Mouse (Mus musculus): ENCODE results near the gene Panx1.
A peak's percentile ranks its signal among the peaks of the same experiment; 100 is the strongest.

Gene Panx1

DNA sequence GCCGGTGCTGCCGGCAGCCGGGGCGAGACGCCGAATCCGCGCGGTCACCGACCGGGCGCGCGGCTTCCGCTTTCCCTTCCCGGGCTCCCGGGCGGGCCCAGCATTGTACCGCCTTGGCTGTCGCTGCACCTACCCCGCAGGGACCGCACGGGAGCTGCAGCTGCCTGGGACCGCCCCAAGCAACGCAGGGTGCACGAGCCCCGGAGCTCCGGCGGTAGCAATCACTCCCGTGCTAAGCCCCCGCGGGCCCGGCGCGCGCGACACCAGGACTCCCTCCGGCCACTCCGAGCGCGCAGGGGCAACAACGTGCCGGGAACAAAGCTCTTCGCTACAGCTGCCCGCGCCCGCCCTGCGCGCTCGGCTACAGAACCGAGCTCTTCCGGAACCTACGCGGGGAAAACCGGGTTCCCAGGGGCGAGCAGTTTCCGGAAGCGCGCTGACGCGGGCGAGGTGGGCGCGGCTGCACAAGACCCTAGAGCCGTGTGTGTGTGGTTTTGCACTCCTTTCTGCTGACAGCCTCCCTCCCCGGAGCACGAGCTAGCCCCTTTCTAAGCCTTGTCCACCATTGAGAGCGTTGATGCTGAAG is at the start of gene Panx1:
Panx1 (minus strand) TSS at position 395 of the 586 bp plus-strand sequence.
- DNase-seq (ENCODE audit: low read depth, low spot score): peak; percentile 84

DNA sequence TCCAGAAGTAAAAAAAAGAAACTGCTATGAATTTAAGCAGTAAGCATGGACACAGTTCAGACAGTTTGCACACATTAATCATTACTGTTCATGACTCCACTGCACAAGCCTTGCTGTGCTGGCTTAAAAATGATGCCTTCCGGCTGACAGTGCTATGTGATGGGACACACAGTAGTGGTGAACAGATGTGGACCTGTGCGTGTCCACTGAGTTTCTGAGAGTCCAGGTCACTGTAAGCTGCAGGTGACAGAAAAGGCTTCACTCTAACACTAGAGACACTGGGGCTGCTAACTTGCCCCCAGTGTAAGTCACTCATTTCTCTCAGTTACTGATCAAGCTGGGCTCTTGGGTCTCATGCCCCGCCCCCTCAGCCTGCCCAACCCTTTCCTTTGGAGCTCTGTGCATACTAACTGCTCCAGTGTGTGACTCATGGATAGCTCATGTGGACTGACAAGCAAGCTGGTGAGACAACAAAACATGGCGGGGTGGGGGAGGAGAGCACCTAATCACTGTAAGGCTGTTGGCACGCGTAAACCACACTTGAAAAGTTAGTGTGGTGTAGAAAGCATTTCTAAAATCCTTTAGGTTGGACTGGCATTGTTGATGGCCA is 23.5 kb upstream of the Panx1 start:
- peak; percentile 83 for DNase-seq (ENCODE audit: low read depth, low spot score)

DNA sequence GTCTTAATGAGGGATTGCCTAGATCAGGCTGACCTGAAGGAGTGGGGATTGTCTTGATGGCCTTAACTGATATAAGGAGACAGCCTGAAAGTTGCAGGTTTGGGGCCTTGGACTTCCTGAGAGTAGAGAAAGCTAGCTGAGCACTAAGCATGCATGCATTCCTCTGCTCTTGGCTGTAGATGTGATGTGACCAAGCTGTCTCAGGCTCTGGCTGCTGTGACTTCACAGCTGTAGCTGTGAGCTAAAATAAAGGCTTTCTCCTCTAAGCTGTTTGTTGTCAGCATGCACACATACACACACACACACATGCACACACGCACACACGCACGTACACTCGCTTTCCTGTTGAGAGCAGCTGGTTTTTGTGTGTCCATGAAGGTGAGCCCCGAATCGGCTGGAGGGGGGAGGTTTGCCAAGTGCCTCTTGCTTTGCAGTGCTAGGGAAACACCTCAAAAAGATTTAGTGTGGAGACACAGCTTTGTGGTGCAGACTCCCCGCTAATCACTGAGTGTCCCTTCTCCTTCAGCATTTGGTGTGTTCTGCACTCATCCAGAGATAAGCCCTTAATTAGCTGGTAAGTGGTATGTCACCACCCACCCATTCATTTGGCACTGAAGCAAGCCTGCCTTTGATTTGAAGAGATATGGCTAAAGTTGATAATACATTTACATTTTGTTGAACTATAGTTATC is 22.9 kb upstream of the Panx1 start:
- DNase-seq (ENCODE audit: low read depth, low spot score): peak; percentile 56

DNA sequence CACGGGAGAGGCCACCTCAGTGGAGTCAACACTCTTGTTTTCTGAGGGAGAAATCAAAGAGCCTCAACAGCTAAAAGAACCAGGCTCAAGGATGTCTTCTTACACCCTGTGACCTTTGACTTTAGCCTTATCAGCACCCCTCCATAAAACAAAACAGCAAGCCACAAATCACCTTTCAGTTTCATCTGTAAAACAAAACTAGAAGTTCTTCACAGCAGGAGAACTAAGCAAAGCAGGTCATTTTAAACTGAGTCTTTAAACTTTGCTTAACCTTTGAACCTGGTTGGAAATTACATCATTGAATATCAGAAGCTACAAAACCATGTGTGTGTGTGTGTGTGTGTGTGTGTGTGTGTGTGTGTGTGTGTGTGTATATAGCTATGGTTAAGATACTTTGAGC is 18.9 kb upstream of the Panx1 start:
- DNase-seq (ENCODE audit: low read depth, low spot score): no peak

DNA sequence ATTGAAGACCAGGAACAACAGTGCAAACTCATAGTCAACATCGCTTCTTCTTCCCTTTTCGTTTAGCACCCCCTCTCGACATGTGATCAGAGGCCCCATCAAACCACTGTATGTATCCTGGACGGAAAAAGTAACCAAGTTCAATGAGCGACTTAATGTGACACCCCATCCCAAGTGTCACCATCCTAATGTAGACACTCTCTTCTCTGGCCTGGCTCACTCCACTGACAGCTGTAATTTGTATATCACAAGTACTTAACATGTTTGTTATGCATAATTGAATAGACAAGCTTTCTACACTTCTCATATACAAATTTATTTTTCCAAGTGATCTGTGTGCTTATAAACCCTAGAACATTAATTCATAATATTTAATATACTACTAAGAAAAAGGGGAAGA is 15.6 kb upstream of the Panx1 start:
- no peak for DNase-seq (ENCODE audit: low read depth, low spot score)

- no peak for DNase-seq (ENCODE audit: low read depth, low spot score)
Observed at GRCm38 (mm10) chr9:15060026-15060425, 14.7 kb upstream of the Panx1 start.

DNA sequence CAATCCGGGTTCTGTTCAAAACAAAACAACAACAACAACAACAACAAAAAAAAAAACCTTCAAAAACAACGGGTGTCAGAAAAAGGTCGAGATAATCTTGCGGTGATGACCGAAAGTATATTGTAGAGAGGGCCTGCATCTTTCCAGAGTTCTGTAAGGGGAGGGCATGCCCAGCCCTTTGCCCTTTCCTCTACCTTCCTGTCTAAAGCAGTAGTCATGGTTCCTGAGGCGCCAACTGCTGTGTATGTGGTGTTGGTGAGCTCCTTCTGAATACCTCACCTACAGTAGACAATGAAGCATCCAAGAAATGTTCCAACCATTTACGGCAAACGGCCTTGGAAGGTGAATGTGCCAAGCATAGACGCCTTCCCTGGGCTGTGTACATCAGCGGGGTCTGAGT is 462 bp upstream of the Panx1 start:
- no peak for DNase-seq (ENCODE audit: low read depth, low spot score)

DNA sequence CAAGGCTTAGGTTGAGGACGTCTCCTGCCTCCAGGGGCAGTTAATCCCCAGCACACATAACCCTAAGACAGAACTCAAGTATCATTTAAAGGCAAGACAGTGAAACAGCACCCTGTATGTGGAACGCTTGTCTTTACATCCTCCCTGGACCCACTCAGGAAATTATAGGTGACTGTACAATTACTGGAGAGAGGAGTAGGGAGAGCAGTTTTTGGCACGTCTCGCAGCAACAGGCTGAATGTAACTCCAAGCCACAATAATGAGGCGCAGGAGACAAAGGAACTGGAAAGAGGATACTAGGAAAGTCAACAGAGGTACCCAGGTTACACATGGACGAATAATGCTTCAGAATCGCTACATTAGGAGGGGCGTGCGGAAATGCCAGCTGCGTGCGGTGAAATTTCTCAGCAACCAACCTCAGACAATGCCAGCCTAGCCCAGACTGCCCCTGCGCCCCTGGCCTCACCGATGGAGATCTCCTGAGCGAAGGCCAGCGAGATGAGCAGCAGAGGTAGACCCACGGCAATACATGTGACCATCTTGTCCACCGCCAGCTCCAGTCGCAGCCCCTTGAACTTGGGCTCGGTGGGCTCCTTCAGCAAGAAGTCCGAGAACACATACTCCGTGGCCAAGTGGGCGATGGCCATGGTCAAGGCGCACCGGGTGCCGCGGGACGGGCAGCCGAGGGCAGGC is 741 bp downstream of the Panx1 start:
- DNase-seq (ENCODE audit: low read depth, low spot score): peak; percentile 27

GRCm38 (mm10) chr9:15041556-15041955 is 3.7 kb downstream of the Panx1 start:
- no peak for DNase-seq (ENCODE audit: low read depth, low spot score)

GRCm38 (mm10) chr9:15039848-15040247 is 5.4 kb downstream of the Panx1 start:
- no peak for DNase-seq (ENCODE audit: low read depth, low spot score)

- no peak for DNase-seq (ENCODE audit: low read depth, low spot score)
Observed at GRCm38 (mm10) chr9:15037704-15038103, 7.6 kb downstream of the Panx1 start.

DNA sequence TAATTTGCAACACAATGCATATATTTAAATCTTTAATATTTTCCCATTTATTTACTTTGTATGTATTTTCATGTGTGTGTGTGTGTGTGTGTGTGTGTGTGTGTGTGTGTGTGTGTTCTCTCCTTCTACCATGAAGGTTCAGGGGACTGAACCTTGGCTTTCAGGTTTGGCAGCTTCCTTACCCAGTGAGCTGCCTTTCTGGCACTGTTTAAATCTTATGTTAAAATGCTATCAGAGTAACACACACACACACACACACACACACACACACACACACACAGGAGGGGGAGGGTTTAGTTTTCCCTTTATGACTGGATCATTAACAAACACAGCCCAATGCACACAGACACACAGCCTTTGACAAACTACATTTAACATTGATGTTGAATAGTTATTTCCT is 8.0 kb downstream of the Panx1 start:
- DNase-seq (ENCODE audit: low read depth, low spot score): no peak

DNA sequence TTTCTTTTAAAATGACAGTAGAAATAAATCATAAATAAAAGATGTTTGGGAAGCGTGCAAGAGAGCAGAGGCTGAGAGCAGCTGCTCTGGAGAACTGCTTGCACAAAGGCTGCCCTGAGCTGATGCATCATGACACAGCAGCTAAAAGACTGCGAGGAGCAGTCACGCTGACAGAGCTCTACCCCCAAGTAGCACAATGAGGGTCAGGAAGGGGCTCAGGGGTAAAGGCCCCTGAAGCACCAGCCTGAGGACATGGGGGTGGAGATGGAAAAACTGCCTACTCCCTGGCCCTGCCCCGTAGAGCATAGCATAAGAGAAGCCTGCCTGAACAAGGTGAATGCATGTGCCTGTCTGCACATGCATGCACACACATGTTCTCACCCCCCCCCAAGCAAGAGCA is 8.5 kb downstream of the Panx1 start:
- peak; percentile 47 for DNase-seq (ENCODE audit: low read depth, low spot score)

DNA sequence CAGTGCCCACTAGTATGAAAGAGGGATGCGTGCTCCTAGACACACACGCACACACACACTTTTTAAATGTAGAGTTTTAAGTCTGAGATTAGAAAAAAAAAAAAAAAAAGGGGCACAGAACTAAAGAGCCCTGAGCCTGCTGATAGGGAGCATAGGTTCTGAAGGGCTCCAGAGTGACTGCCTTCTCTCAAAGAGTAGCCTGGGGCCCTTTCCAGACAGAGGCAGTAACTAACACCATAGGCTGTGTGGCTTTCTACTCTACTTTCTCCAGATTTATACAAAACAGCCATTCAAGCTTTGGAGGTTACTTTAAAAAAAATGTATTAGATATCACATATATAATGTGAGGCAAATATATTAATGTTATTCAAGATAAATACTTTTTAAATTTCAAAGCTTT is 8.9 kb downstream of the Panx1 start:
- DNase-seq (ENCODE audit: low read depth, low spot score): no peak

- DNase-seq (ENCODE audit: low read depth, low spot score): no peak
Observed at GRCm38 (mm10) chr9:15035979-15036378, 9.3 kb downstream of the Panx1 start.

DNA sequence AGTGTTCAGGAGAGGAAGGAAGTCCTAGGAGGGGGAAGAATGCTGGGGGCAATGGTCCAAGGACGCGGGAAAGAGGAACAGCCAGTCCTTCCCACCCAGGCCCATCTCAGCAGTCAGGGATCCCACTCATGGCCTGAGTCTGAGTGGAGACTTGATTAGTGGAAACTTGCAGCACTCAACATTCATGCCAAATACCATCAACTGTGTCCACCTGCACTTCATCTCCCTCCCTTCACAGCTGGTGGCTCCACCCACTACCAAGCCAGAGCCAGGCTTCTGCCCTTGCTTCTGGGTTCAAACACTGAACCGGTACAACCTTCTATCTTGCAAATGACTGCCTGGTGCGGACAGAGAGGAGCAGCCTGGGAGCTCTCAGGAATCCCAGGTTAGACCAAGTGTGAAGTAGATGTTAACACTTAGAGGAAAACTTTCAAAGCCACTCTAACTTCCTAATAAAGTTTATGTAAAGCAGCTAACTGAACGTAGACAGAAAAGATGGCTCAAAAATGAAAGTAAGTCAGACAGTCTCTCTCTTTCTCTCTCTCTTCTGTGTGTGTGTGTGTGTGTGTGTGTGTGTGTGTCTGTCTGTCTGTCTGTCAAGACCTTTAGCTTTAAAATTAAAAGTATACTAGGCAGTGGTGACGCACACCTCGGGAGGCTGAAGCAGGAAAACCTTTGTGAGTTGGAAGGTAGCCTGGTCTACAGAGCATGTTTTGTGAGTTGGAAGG is 10.6 kb downstream of the Panx1 start:
- DNase-seq (ENCODE audit: low read depth, low spot score): no peak

DNA sequence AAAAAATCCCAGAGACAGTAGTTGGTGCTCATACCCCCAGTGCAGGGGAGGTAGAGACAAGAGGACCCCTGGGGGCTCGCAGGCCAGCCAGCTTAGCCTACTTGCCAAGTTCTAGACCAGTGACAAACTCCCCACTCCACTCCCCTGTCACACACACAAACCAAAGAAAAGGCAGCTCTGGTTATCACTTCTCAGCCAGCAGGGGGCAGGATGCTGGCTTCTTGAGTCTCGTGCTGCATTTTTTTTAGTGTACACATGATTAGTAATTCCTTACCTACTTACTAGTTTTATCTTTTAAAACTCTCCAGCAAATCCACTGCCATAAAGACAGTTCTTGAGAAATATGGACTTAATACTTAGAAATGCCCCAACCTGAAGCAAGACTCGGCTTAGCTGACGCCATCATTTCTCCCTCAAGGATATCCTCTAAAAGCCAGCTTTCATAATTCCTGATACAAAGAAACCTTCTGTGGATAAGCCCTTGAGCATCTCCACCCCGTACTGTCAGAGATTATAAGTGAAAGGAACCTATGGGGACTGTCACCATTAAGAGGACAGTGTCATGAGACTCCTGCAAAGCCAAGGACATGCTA is 11.6 kb downstream of the Panx1 start:
- peak; percentile 65 for DNase-seq (ENCODE audit: low read depth, low spot score)

GRCm38 (mm10) chr9:15032797-15033196 is 12.5 kb downstream of the Panx1 start:
- no peak for DNase-seq (ENCODE audit: low read depth, low spot score)

DNA sequence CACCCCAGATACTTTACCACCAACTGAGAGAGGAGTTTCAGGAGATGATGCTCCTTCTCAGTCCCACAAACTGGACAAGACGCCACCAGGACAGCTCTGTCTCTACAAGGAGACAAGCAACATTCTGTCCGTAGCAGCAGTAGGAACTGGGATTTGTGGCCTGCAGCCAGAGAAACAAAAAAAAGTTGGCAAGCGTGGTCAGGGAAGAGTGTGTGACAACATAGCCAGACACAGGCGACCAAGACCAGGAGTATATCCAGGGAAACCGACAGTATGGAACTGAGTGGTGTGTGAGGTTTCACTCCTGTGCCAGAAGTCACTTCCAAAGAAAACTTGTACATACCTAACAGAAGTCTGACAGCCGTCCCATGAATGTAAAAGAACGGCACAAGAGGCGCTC is 14.5 kb downstream of the Panx1 start:
- DNase-seq (ENCODE audit: low read depth, low spot score): no peak

GRCm38 (mm10) chr9:15029025-15029727 is 16.1 kb downstream of the Panx1 start:
- peak; percentile 55 for DNase-seq (ENCODE audit: low read depth, low spot score)

- no peak for DNase-seq (ENCODE audit: low read depth, low spot score)
Observed at GRCm38 (mm10) chr9:15027725-15028124, 17.6 kb downstream of the Panx1 start.

Data from brain, adult 2 months (tissue).